Mouse (Mus musculus) testis, adult 2 months (tissue): ENCODE results near the gene Glipr1l3.

ENCODE experiments used
- CTCF ChIP-seq: fragments of 200-500 bp; IDR thresholded peaks from 2 replicates; pipeline ENCODE4 v1.5.1; 2012; ENCODE audit warnings: low read depth, mild to moderate bottlenecking, inconsistent platforms, low read length, moderate library complexity; ENCODE audit not compliant: control insufficient read depth, insufficient read depth, insufficient replicate concordance
- POLR2A ChIP-seq: fragments of 200-500 bp; IDR thresholded peaks from 2 replicates; pipeline ENCODE4 v1.6.1; 2012; ENCODE audit warnings: low read depth, mild to moderate bottlenecking, inconsistent platforms, low read length, moderate library complexity; ENCODE audit not compliant: control insufficient read depth

GRCm38 (mm10) chr10:112132194-112132593, 27.9 kb downstream of the Glipr1l3 start:
- TF ChIP-seq POLR2A (no peak), CTCF (no peak)
